Mouse (Mus musculus): ENCODE results near the gene Zbtb2.
"Not testable (repeated sequence)": the region's sequence is repeated elsewhere in the genome, so short reads cannot be mapped to it uniquely, and the experiment has no call there.

The Zbtb2 gene

DNA sequence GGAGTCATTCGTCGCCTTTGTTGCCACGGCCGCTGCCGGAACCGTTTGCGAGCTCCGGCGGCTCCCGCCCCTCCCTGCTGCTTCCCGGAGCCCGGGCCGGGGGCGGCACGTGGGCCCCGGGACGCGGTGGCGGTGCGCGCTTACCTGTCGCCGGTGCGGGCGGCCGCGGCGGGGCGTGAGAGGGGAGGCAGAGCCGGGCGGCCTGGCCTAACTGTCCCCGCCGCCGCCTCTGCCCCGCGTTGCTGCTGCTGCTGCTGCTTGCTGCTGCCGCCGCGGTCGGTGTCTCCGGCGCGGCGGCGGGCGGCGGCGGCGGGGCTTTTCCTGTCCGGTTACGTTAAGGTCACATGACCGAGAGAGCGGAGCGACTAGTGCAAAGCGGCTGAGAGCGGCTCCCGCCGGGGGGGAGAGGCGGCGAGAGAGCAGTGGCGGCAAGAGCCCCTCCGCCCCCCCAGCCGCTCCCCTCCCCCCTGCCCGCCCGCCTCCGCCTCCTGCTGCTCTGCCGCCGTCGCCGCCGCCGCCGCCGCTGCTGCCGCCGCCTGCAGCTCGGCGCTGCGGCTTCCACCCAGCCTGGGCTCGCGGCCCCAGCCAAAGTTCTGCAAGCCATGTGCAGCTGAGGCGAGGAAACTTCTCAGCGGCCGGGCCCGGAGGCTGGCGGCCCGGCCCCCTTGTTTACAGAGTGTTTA is at the start of gene Zbtb2:
TSS of gene Zbtb2 (minus strand) at position 408 of the 683 bp plus-strand sequence.
- peak; percentile 66 for DNase-seq

DNA sequence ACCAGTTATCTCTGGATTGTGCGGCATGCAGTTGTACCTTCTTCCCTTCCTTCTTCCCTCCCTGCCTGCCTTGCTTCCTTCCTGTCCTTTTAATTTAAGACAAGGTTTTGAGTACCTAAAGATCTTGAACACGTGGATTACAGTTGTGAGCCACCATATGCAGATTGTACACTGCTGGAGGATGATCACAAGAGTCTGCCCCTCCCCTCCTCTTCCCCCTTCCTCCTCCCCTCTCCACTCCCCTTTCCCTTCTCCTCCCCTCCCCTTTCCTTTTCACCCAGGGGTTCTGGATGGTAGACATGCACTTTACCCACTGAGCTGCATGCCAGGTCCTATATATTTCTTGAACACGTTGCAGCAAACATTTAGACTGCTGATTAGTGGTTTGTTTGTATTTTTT is 47.5 kb upstream of the Zbtb2 start:
- no peak for DNase-seq

DNA sequence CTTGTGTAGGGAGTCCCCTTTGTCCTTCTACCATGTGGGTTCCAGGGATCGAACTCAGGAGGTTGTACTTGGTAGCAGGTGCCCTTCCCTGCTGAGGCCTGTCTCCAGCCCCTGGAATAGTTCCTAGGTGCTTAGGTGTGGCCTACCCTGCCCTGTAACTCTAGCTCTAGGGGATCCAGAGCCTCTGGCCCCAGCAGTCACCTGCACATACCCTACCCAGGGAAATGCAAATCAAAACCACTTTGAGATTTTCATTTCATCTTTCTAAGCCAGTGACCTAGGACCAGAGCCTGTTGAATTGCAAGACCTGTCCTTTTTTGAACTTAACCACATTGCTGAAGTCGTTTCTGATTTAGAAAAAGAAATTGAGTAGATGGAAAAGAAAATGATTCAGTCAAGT is 46.0 kb upstream of the Zbtb2 start:
- not testable (repeated sequence) for DNase-seq

DNA sequence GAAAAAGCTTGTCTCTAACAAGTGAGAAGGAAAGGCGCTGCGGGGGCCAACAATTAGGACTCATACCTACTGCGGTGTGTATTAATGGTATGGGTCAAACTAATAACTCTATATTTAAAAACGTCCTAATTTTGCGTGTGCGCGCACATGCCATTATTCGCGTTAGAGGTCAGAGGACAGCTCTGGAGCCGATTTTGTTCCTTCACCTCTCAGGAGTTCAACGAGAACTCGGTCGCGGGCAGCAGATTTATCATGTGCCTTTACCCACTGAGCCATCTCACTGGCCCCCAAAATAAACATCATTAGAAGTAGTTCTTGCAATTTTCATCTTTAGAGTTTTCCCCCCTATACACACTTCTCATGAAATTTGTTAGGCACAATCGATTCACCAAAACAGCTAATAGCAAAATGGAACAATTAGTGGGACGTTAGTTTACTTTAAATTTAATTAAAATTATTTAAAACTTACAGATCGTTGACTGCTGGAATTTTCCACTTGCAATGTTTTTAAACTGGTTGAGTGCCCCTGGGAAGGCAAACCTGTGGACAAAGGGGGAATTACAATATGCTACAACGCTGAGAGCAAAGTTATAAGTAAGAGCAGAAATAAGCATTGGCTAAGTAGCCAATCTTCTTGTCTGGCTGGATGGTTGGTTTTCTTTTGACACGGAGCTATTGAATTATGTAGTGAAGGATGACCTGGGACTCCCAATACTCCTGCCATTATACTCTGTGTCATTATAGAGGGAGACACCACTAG is 45.3 kb upstream of the Zbtb2 start:
- DNase-seq, result no peak

DNA sequence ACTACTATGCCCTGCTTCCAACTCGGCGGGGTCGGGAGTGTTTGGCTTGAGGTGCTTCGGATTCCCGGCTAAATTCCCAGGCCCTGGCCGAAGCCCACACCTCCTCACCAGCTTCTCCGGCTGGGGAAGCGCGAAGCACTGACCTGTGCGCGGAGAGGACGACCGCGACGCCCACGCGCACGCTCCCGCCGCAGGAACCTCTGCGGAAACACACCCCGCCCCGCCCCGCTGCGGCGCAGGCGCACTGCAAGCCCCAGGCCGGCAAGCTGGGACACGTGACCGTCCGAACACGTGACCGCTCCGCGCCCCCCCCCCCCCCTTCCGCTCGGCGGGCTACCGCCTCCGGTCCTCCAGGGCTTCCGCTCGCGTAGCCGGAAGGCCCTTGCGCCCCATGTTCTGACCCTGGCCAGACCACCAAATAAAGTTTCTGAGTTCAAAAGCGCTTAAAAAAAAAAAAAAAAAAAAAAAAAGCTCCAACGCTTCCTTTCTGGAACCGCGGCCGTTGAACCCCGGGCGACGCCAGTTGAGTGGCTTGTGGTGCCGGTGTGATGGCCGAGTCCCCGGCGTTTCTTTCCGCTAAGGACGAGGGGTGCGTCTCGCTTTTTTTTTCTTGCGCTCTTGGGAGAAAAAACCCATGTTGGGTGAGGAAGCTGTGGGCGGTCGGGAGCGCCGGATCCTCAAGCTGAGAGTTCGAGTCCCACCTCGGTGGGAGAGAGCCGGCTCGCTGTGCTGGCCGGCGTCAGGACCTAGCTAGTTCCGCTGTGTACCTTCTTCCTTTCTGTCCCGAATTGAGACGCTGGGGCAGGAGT is 44.4 kb upstream of the Zbtb2 start, which contains the start of the genes Rmnd1 and Armt1:
TSS of gene Rmnd1 (minus strand) at position 266 of the 809 bp plus-strand sequence.
TSS of gene Armt1 (plus strand) at position 345 of the 809 bp plus-strand sequence.
- DNase-seq, result peak; percentile 95

DNA sequence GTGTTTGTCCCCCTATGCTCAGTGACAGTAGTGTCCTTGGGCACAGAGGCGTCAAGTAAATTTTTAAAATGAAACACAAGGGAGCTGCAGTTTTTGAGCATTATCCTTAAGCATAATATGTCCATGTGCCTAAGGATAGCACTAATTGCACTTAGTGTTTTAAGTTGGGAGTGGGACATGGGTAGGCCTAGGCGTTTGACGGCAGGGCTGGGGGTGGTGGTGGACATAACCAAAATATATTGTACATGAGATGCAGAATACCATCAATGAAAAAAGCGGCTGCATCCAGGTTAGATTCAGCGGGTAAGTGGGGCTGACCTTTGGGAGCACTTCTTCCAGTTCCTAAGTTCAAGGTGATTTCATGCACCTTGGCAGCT is 43.8 kb upstream of the Zbtb2 start:
- no peak for DNase-seq

DNA sequence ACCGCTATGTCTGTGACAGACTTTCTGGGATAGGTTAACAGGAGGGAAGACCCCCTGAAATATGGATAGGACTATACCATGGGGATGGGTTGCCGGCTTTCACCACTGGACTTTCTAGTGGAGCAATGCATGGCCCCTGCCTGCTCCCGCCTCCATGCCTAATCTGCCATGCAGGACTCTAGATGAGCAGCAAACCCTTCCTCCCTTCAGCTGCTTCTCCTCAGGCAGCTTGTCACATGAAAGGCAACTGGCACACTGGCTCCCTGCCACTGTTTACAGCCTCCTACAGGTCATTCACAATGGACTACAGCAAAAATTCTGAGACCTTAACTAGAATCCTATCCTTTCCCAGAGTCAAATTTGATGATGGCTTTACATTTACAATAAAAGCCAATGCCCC is 42.9 kb upstream of the Zbtb2 start:
- peak; percentile 54 for DNase-seq

DNA sequence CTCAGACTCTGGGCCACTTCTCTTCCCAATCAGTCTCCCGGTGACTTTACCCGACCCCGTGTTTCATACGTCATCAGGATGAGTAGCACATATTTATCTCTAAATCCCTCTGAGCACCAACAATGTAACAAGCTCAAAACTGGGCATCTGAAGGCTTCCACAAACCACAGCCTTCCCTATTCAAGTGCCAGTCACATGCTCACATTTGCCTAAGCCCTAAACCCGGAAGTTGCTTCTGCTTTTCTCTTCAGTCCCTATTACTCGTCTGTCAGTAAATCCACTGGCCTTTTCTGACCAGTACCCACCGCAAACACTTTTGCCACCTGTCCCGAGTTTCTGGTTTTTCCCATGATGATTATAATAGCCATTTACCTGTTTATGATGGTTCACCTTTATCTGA is 42.5 kb upstream of the Zbtb2 start:
- no peak for DNase-seq

DNA sequence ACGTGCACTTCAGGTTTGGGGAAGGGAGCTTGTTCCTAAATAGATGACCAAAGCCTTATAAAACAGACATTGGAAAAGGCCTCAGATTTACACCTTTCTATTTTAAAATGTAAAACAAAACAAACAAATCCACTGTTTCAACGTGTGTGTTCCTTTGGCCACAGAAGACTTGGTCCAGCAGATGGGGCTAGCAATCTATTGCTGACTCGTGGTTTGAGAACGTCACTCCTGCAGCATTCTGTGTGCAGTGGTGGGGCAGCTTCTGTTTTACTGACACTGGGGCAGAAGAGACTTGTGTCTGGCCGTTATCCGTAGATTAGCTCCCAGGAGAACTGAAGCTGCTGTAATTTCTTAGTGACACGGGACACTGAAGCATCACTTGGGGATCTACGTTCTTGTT is 37.3 kb upstream of the Zbtb2 start:
- DNase-seq, result no peak

DNA sequence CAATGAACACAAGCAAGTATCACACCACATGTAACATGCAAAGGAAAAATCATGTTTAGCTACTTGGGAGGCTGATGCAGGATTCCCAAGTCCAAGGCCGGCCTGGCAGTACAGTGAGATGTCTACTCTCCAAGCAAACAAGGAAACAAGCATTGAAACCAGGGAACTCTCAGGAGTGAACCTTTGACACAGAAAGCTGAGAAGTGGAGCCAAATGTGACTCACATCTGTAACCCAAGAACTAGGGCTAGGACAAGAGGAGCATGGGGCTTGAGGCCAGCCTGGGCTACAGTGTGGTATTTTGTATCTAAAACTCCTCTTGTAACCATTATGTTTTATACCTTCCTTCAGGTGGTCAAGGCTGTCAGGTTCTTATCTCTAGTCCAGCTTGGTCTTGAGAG is 19.3 kb upstream of the Zbtb2 start:
- DNase-seq, result no peak

DNA sequence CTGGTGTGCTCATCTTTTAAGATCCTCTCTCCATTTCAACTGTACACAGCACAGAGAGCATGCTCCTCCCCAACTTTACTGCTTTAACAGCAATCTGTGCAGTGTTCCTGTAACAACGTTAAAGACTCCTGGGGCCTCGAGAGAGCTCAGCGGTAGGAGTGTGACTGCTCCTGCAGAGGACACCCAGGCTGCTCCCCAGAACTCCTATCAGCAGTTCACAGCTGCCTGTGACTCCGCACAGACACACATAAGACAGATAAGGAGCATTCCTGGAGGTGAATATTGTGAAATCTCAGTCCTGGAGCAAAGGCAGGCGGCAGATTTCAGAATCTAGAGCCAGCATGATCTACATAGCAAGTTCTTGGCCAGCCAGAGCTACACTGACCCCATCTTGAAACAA is 17.6 kb upstream of the Zbtb2 start:
- no peak for DNase-seq

DNA sequence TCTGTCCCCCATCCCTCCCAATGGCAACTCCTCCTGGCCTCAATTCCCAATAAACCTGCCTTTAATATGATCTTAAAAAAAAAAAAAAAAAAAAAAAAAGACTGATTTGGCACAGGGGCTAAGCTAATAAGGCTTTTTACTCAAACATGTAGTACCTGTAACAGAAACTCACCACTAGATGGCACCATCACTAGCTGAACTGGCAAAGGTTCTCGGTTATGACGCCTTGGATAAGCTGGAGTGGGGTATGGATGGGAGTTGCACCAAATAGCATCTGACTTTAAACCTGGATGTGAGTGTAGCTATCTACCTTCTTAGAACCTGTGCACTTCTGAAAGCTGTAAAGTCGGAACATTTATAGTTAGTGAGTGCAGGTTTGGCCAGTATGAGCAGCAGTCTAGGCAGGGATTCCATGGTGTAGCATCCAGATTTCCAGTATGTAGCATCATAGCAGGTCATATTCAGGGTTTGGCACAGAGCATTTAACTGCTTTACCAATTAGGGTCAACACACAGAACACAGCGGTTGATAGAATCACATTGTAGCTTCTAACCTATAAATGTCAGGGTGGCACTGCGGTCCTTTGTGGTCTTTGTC is 17.1 kb upstream of the Zbtb2 start:
- peak; percentile 55 for DNase-seq

DNA sequence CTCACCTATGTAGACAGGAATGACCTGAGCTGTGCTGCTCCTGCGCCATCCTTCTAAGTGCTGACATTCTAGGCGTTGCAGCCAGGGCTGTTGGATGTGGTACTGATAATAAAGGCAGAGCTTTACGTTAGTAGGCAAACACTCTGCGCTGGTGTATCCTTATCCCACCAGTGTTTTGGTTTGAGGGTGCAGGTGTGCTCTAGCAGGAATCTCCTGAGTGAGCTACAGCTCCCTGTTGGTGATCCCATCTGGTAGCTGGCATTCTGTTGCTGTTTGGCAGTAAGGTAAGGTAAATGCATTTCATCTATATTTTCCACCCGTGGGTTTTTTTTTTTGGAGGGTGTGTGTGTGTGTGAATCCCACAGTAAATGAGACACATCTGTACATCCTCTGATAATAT is 10.2 kb upstream of the Zbtb2 start:
- DNase-seq, result no peak

DNA sequence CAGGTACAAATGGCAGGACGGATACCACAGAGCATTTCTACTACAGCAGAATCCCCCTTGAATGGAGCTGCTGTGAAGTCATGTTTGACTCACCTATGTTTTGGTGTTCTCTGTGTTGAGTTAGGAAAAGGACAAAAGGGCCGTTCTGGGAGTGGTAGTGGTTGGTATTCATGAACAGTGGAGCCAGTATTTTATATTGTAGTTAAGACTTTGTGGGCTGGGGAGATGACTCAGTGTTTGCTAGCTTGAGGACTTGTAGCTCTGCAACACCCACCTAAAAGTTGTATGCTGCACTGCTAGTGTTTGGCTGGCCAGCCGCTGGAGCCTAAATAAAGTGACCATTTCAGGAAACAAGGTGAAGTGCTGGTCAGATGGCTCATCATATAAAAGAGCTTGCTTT is 7.4 kb upstream of the Zbtb2 start:
- DNase-seq, result no peak

DNA sequence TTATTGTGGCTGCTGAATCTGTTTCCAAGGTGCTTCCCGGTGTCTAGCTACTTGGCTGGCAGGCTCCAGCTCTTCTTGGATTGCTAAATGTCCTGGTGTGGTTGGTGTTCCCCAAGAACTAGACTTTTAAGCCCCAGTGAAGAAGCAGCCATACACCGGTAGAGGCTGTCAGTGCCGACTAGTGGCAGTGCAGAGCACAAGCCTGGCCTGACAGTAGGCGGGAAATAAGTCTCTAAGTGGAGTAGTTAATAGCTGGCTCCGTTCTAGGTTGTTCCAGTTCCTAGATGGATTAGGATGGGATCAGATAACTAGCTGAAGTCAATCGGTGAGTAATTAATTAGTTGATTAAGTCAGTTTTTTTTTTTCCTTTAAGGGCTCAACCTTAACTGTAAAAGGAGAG is 3.9 kb upstream of the Zbtb2 start:
- no peak for DNase-seq

DNA sequence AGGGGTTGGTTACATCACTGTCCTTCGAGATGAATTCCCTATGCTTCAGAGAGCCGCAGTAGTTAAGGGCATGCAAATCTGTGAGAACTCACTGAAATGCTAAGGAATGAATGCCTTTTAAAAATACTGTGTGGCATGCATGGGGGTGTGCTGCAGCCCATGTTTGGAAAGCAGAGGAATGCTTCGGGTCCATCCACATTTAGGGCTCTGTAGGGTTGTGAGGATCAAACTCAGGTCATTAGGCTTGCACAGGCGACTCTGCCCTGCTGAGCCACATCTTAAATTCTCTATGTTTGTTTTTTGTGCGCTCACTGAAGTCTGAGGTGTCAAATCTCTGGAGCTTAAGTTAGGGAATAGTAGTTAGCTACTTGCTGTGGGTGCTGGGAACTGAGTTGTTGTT is 3.2 kb upstream of the Zbtb2 start:
- DNase-seq, result no peak

DNA sequence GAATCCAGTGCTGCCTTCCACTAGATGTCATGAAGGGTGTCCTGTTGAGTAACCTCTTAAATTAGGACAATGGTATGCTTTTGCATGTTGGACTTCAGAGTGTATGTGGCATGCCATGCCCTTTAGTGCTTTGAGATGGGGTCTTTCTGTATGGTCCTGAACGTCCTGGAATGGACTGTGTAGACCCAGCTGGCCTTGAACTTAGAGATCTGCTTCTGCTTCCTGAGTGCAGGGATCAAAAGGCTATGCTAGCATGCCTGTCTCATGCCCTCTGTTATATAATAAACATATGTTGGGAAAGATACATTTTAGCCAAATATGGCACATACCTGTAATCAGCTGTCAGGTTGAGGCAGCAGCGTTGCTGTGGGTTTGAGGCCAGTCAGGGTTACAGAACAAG is 2.6 kb upstream of the Zbtb2 start:
- DNase-seq, result no peak

DNA sequence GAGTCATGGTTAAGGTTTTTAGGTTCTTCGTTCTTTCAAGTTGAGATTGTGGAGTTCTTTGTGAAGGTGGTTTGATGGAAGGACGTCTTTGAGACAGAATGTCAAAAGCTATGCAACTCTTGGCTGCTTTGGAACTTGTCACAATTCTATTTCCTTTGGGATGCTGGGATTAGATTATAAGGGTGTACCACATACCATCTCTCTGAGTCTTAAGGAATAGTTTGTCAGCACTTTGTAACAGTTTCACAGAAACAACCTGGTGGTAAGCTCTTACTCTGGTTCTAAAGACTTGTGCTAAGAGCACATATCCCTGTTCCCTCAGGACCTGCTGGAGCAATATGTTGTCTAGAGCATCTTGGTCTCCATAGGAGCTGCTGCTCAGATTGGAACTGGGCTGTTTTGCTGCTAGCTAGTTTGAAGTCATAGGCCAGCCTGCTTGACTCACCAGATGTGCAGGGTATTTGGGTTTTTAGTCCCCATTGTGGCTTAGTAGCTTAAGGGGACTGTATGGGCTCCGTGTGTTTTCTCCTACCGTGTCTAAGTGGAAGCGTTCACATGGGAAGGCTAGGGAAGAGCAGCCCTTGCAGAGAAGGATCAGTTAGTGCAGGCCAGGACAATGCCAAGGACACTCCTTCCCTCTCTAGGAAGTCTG is 1.7 kb upstream of the Zbtb2 start:
- no peak for DNase-seq

DNA sequence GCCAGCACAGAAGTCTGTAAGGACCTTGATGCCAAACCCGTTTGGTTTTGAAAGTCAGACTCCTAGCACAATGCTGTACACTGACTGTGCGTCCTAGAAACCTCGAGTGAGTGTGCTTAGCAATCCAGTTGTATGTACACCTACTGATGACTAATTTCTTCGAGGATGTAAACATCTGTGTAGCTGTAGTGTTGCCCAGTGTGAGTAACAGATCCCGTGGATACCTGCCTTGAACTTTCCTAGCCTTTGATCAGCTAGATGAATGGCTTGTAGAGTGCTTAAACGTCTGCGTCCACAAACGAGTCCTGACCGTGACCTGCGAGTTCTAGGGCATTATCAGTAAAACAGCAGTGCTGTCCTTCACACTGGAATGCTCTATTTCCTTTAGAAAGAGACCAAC is 1.1 kb upstream of the Zbtb2 start:
- no peak for DNase-seq

DNA sequence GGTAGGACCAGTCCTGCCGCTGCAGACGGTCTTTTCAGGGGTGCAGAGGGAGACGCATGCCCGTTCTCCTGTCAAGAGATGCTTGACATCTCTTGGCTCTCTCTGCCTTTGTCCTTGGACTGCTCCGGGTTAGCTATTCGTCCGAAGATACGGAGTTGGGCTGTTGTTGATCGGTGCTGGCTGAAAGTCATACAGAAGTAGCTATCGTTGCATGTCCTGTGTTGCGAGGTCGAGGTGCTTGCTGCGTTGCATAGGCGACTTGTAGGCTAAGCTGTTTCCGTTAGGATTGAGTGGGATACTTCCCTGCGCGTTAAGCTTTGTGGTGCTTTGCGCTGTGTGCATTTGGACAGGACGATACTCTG is 457 bp upstream of the Zbtb2 start:
- no peak for DNase-seq

DNA sequence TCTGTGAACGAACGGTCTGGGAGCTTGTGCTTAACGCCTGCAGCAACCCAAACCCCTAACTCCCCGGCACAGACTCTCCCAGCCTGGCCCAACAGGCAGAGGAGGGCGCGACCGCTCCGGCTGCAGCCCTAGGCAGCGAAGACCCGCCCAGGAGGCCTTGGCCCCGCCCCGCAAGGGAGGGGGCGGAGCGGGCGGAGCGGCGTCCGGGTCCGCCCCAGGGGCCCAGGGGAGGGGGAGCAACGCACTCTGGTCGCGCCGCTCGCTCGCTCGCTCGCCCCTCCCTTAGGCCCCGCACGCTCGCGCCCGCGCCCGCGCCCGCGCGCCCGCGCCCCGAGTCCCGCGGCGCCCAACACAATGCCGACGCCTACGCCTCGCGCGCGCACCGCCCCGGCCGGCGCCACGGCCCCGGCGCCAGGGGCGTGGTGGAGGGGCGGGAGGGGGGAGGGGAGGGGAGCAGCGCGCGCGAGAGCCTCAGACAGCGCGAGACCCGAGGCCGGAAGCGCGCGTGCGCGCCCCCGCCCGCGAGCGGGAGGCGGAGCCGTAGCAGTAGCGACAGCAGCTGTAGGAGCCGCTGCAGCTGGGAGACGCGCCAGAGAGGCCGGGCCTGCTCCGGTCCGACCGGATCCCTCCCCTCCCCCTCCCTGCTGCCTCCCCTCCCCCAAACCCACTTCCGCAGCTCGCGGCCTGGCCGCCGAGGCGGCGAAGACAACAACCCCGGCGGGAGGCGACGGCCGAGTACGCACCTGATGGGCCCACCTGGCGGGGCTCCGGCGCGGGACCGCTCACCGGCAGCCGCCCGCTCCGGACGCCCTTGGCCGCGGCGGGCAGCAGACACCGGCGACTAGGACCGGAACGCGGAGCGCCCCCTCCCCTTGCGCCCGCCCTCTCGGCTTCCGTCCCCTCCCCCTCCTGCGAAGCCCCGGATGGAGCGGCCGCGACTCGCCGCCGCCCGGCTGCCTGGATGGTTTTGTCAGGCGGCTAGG is 1.0 kb downstream of the Zbtb2 start:
- DNase-seq, result peak; percentile 92

DNA sequence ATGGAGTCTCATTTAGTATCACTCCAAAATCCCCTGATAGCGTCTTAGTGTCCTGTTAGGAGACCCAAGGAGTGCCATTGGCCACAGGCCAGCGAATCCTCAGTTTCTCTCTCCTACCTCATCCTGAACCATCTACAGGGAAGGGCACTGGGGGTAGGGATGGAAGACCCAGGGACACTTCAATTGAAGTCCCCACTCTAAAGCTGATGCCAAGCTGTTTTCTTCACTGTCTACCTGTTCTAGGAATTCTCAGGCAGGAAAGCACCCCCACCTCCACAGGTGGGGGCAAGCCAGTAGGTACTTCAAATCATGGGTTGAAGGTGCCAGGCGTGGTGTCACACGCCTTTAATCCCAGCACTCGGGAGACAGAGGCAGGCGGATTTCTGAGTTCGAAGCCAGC is 3.7 kb downstream of the Zbtb2 start:
- no peak for DNase-seq
